Mouse (Mus musculus): Measurements from ENCODE around the gene Ranbp3. TPM values are rescaled to one million over a fixed set of nuclear protein-coding genes. Genes with fewer than 3 reads are reported as not detected.

The Ranbp3 gene
- polyA plus RNA-seq, 1 experiment from 2014 or later: 96.6 TPM

- Histone ChIP-seq H3K9me3 (no peaks in the 10 kb centered on the region), H3K9ac (no peak overlapping the region), H3K4me3 (no peak overlapping the region), H3K27ac (no peak overlapping the region), H3K27me3 (no peaks in the 10 kb centered on the region), H3K4me1 (peaks cover 27% of the 10 kb centered on the region), H3K36me3 (peaks cover 25% of the 10 kb centered on the region), H3K4me2 (peak overlapping the region; percentile 88; the same call in 1 of the 2 replicates)
- 52% methylated on average over 11 of the region's 11 CpGs for WGBS
- ATAC-seq (ENCODE audit: borderline replicate concordance, extremely low read depth, low FRiP score, low TSS enrichment): no peak
These were observed 42.3 kb downstream of the Ranbp3 start for GRCm38 (mm10) chr17:56715360-56715759.

- peaks cover 27% of the 10 kb centered on the region for H3K4me1 ChIP-seq
- peaks cover 18% of the 10 kb centered on the region for H3K36me3 ChIP-seq
- 22% methylated on average over 22 of the region's 22 CpGs for WGBS
- peak overlapping the region; percentile 67 for H3K9ac ChIP-seq
- no peak for ATAC-seq (ENCODE audit: borderline replicate concordance, extremely low read depth, low FRiP score, low TSS enrichment)
- peak overlapping the region; percentile 88 for H3K4me2 ChIP-seq
- H3K27ac ChIP-seq: peak overlapping the region; percentile 78
- H3K4me3 ChIP-seq: peak overlapping the region; percentile 76
- H3K9me3 ChIP-seq: no peaks in the 10 kb centered on the region
- no peaks in the 10 kb centered on the region for H3K27me3 ChIP-seq
These were observed 43.0 kb downstream of the Ranbp3 start for GRCm38 (mm10) chr17:56715914-56716654.

GRCm38 (mm10) chr17:56716655-56717362, 43.7 kb downstream of the Ranbp3 start:
- peak overlapping the region; percentile 84 for H3K9ac ChIP-seq

GRCm38 (mm10) chr17:56717363-56718058, 44.4 kb downstream of the Ranbp3 start, which contains the start of the genes Ndufa11 and Vmac:
Gene Ndufa11, plus strand, starts transcription at chr17:56717767.
Gene Vmac, minus strand, starts transcription at chr17:56718022.
- H3K9ac ChIP-seq: peak within 1 kb of the TSS; percentile 84
- peaks cover 16% of the 10 kb centered on the region for H3K36me3 ChIP-seq
- peak within 1 kb of the TSS; percentile 88 for H3K4me2 ChIP-seq
- under 1% methylated on average over 59 of the region's 59 CpGs for WGBS
- ATAC-seq (ENCODE audit: borderline replicate concordance, extremely low read depth, low FRiP score, low TSS enrichment): peak; percentile 75
- H3K27ac ChIP-seq: peak within 1 kb of the TSS; percentile 78
- no peaks in the 10 kb centered on the region for H3K9me3 ChIP-seq
- peaks cover 27% of the 10 kb centered on the region for H3K4me1 ChIP-seq
- H3K4me3 ChIP-seq: peak within 1 kb of the TSS; percentile 76
- no peaks in the 10 kb centered on the region for H3K27me3 ChIP-seq

More at GRCm38 (mm10) chr17:56716655-56717362, 43.7 kb downstream of the Ranbp3 start:
- ATAC-seq (ENCODE audit: borderline replicate concordance, extremely low read depth, low FRiP score, low TSS enrichment): peak; percentile 94
- H3K36me3 ChIP-seq: peaks cover 17% of the 10 kb centered on the region
- peak overlapping the region; percentile 88 for H3K4me2 ChIP-seq
- H3K9me3 ChIP-seq: no peaks in the 10 kb centered on the region
- H3K27ac ChIP-seq: peak overlapping the region; percentile 78
- under 1% methylated on average over 54 of the region's 55 CpGs for WGBS
- peaks cover 27% of the 10 kb centered on the region for H3K4me1 ChIP-seq
- H3K27me3 ChIP-seq: no peaks in the 10 kb centered on the region
- peak overlapping the region; percentile 76 for H3K4me3 ChIP-seq

- Histone ChIP-seq H3K9me3 (no peaks in the 10 kb centered on the region), H3K27ac (no peak overlapping the region), H3K4me2 (no peak overlapping the region), H3K36me3 (peaks cover 16% of the 10 kb centered on the region), H3K9ac (no peak overlapping the region), H3K4me3 (no peak overlapping the region), H3K27me3 (no peaks in the 10 kb centered on the region), H3K4me1 (peaks cover 27% of the 10 kb centered on the region)
- 69% methylated on average over 5 of the region's 5 CpGs for WGBS
- no peak for ATAC-seq (ENCODE audit: borderline replicate concordance, extremely low read depth, low FRiP score, low TSS enrichment)
These were observed 49.3 kb downstream of the Ranbp3 start for GRCm38 (mm10) chr17:56722441-56722840.

GRCm38 (mm10) chr17:56723419-56724161, 50.5 kb downstream of the Ranbp3 start:
- Histone ChIP-seq H3K9ac (no peak overlapping the region), H3K36me3 (peaks cover 16% of the 10 kb centered on the region), H3K27me3 (no peaks in the 10 kb centered on the region), H3K4me1 (peaks cover 32% of the 10 kb centered on the region), H3K4me3 (no peak overlapping the region), H3K9me3 (no peaks in the 10 kb centered on the region), H3K4me2 (no peak overlapping the region), H3K27ac (no peak overlapping the region)
- no peak for ATAC-seq (ENCODE audit: borderline replicate concordance, extremely low read depth, low FRiP score, low TSS enrichment)
- WGBS: 75% methylated on average over 11 of the region's 11 CpGs

- H3K4me2 ChIP-seq: 0 out of 2 replicates have a peak overlapping the region, but pooled peaks have one; percentile 14
These were observed 54.0 kb downstream of the Ranbp3 start for GRCm38 (mm10) chr17:56727029-56727649.

GRCm38 (mm10) chr17:56727659-56728058, 54.6 kb downstream of the Ranbp3 start:
- Histone ChIP-seq H3K36me3 (peaks cover 2% of the 10 kb centered on the region; the same call in 1 of the 2 replicates), H3K9ac (no peak overlapping the region), H3K4me1 (peaks cover 27% of the 10 kb centered on the region), H3K27me3 (no peaks in the 10 kb centered on the region), H3K27ac (peak overlapping the region; percentile 34; the same call in 1 of the 2 replicates), H3K4me3 (no peak overlapping the region), H3K9me3 (no peaks in the 10 kb centered on the region), H3K4me2 (peak overlapping the region; percentile 14; the same call in 1 of the 2 replicates)
- ATAC-seq (ENCODE audit: borderline replicate concordance, extremely low read depth, low FRiP score, low TSS enrichment): no peak
- WGBS: 9% methylated on average over 12 of the region's 12 CpGs

More at GRCm38 (mm10) chr17:56727029-56727649, 54.0 kb downstream of the Ranbp3 start:
- no peak overlapping the region for H3K9ac ChIP-seq
- WGBS: 7% methylated on average over 7 of the region's 7 CpGs
- H3K27ac ChIP-seq: peak overlapping the region; percentile 34; the same call in 1 of the 2 replicates
- no peak overlapping the region for H3K4me3 ChIP-seq
- ATAC-seq (ENCODE audit: borderline replicate concordance, extremely low read depth, low FRiP score, low TSS enrichment): no peak
- H3K27me3 ChIP-seq: no peaks in the 10 kb centered on the region
- H3K4me1 ChIP-seq: peaks cover 27% of the 10 kb centered on the region
- H3K36me3 ChIP-seq: peaks cover 6% of the 10 kb centered on the region; the same call in 1 of the 2 replicates
- no peaks in the 10 kb centered on the region for H3K9me3 ChIP-seq

GRCm38 (mm10) chr17:56728117-56728516, 55.0 kb downstream of the Ranbp3 start:
- WGBS: 3% methylated on average over 12 of the region's 12 CpGs
- H3K4me3 ChIP-seq: no peak overlapping the region
- peak overlapping the region; percentile 14; the same call in 1 of the 2 replicates for H3K4me2 ChIP-seq
- no peak overlapping the region for H3K9ac ChIP-seq
- no peaks in the 10 kb centered on the region for H3K27me3 ChIP-seq
- peak overlapping the region; percentile 34; the same call in 1 of the 2 replicates for H3K27ac ChIP-seq
- H3K4me1 ChIP-seq: peaks cover 27% of the 10 kb centered on the region
- no peaks in the 10 kb centered on the region for H3K36me3 ChIP-seq
- peak; percentile 59; the same call in 1 of the 2 replicates for ATAC-seq (ENCODE audit: borderline replicate concordance, extremely low read depth, low FRiP score, low TSS enrichment)
- no peaks in the 10 kb centered on the region for H3K9me3 ChIP-seq

- no peak overlapping the region for H3K9ac ChIP-seq
- no peaks in the 10 kb centered on the region for H3K9me3 ChIP-seq
- 37% methylated on average over 6 of the region's 6 CpGs for WGBS
- H3K36me3 ChIP-seq: no peaks in the 10 kb centered on the region
- no peak overlapping the region for H3K4me2 ChIP-seq
- peaks cover 22% of the 10 kb centered on the region for H3K4me1 ChIP-seq
- H3K4me3 ChIP-seq: no peak overlapping the region
- H3K27ac ChIP-seq: no peak overlapping the region
- H3K27me3 ChIP-seq: no peaks in the 10 kb centered on the region
- ATAC-seq (ENCODE audit: borderline replicate concordance, extremely low read depth, low FRiP score, low TSS enrichment): no peak
These were observed 56.1 kb downstream of the Ranbp3 start for GRCm38 (mm10) chr17:56729151-56729550.

Measured in lung, embryonic 15.5 days (tissue).